Mouse (Mus musculus) CH12.LX (cell line): ENCODE measurements around the gene Ssbp3.

Source experiments
- CTCF ChIP-seq, 2 experiments: IDR thresholded peaks in 1 of 2; conservative IDR thresholded peaks in 1 of 2; 2 replicates each; pipeline ENCODE4 v1.5.1; 2011 to 2012; ENCODE audit warnings: low read depth in 2 of 2, low read length in 2 of 2, improper control_type of control experiment in 1 of 2, inconsistent platforms in 1 of 2, mild to moderate bottlenecking in 1 of 2, moderate library complexity in 1 of 2
- HCFC1 ChIP-seq: IDR thresholded peaks from 2 replicates; pipeline ENCODE4 v1.6.1; 2012; ENCODE audit warnings: low read depth, mild to moderate bottlenecking, inconsistent platforms, low read length, improper control_type of control experiment
- KAT2A ChIP-seq: IDR thresholded peaks from 2 replicates; pipeline ENCODE4 v1.6.1; 2012; ENCODE audit warnings: low read length, improper control_type of control experiment, inconsistent platforms; ENCODE audit not compliant: insufficient replicate concordance
- NELFE ChIP-seq: IDR thresholded peaks from 2 replicates; pipeline ENCODE4 v1.6.1; 2011; ENCODE audit warnings: low read depth, low read length, improper control_type of control experiment
- POLR2AphosphoS2 ChIP-seq: IDR thresholded peaks from 2 replicates; pipeline ENCODE4 v1.6.1; 2011; ENCODE audit warnings: low read depth, low read length, improper control_type of control experiment
- RAD21 ChIP-seq: IDR thresholded peaks from 2 replicates; pipeline ENCODE4 v1.6.1; 2011; ENCODE audit warnings: low read depth, mild to moderate bottlenecking, low read length, improper control_type of control experiment, moderate library complexity

GRCm38 (mm10) chr4:106924888-106925287, 14.4 kb downstream of the Ssbp3 start:
- TF ChIP-seq NELFE (no peak), HCFC1 (no peak), KAT2A (no peak), CTCF (conservative IDR thresholded peaks at IDR 0.05 in 1 of 2, IDR thresholded peaks at IDR 0.05 in 1 of 2; ENCODE audit: low read depth in 2 of 2, low read length in 2 of 2) (no peak), RAD21 (no peak), POLR2AphosphoS2 (no peak)
